Mouse (Mus musculus) midbrain, embryonic 14.5 days (tissue): ENCODE results near the gene Slc11a2. TPM values are rescaled to one million over a fixed set of nuclear protein-coding genes. Genes with fewer than 3 reads are reported as not detected.
"Not testable (repeated sequence)": the region's sequence is repeated elsewhere in the genome, so short reads cannot be mapped to it uniquely, and the experiment has no call there.

ENCODE experiments used
- ATAC-seq: fragments of 200-750 bp; cut with Nextera tagmentation; 2 replicates; pipeline ENCODE4 v1.8.0; 2017; ENCODE audit warnings: moderate number of reproducible peaks, moderate library complexity; ENCODE audit not compliant: low FRiP score, low TSS enrichment
- DNase-seq: peaks from one replicate; pipeline ENCODE4 v3.0.0-alpha.2; 2015
- H3K27ac ChIP-seq: fragments of 300-500 bp; sonication (generic); replicated peaks from 2 replicates; pipeline ENCODE4 v1.5.1; 2014; ENCODE audit warnings: mild to moderate bottlenecking, low read depth, low read length, moderate library complexity
- H3K27me3 ChIP-seq: fragments of 300-500 bp; sonication (generic); 2 replicates; pipeline ENCODE4 v1.6.1; 2014; ENCODE audit warnings: low read length, control low read depth, mixed read lengths; ENCODE audit not compliant: control insufficient read depth, insufficient read depth
- H3K36me3 ChIP-seq: fragments of 300-500 bp; sonication (generic); 2 replicates; pipeline ENCODE4 v1.6.1; 2014; ENCODE audit warnings: low read length, control low read depth; ENCODE audit not compliant: control insufficient read depth, insufficient read depth
- H3K4me1 ChIP-seq: fragments of 300-500 bp; sonication (generic); 2 replicates; pipeline ENCODE4 v1.6.1; 2014; ENCODE audit warnings: mild to moderate bottlenecking, antibody characterized with exemption, low read length, control low read depth; ENCODE audit not compliant: control insufficient read depth, insufficient read depth
- H3K4me2 ChIP-seq: fragments of 300-500 bp; sonication (generic); 2 replicates; pipeline ENCODE4 v1.6.1; 2014; ENCODE audit warnings: mild to moderate bottlenecking, low read length, moderate library complexity
- H3K4me3 ChIP-seq: fragments of 300-500 bp; sonication (generic); replicated peaks from 2 replicates; pipeline ENCODE4 v1.5.1; 2014; ENCODE audit warnings: low read depth, low read length
- H3K9ac ChIP-seq: fragments of 300-500 bp; sonication (generic); replicated peaks from 2 replicates; pipeline ENCODE4 v1.6.1; 2014; ENCODE audit warnings: mild to moderate bottlenecking, low read length, moderate library complexity
- H3K9me3 ChIP-seq: fragments of 300-500 bp; sonication (generic); 2 replicates; pipeline ENCODE4 v1.6.1; 2016; ENCODE audit warnings: low read length, control low read depth, mixed read lengths; ENCODE audit not compliant: control insufficient read depth
- WGBS: fragments of 180-500 bp; shearing (Covaris S2); extraction: QIAGEN DNeasy Blood & Tissue Kit; methylation state at CpG from one replicate; pipeline ENCODE4 v1.1.7; 2014; 5-methylcytosine and 5-hydroxymethylcytosine counted together
- polyA plus RNA-seq: library from polyadenylated mRNA; unstranded; fragments of >200 nt; fragmentation: Nextera tagmentation; extraction: Ambion mirVana; gene quantifications from 2 replicates; pipeline ENCODE4 v1.2.1, GENCODE M21; 2014

The Slc11a2 gene
- polyA plus RNA-seq, 1 experiment from 2014 or later = 18.5 TPM

DNA sequence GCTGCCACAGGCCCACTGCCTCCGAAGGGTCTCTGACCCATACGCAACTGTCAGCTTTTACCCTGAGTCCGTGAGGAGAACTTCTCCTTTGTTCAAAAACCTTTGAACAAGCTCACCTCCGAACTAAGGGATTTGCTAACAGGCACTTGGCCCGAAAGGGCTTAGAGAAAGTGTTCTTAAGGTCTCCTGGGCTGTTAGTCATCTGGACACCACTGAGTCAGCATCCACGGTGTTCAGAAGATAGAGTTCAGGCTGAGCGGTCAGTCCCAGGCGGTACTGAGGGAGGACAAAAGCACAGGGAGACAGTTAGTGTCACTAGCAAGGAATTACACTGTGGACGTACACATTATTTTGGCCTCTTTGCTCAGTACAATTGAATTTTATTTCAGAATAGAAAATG is 36.0 kb downstream of the Slc11a2 start:
- ATAC-seq = no peak

DNA sequence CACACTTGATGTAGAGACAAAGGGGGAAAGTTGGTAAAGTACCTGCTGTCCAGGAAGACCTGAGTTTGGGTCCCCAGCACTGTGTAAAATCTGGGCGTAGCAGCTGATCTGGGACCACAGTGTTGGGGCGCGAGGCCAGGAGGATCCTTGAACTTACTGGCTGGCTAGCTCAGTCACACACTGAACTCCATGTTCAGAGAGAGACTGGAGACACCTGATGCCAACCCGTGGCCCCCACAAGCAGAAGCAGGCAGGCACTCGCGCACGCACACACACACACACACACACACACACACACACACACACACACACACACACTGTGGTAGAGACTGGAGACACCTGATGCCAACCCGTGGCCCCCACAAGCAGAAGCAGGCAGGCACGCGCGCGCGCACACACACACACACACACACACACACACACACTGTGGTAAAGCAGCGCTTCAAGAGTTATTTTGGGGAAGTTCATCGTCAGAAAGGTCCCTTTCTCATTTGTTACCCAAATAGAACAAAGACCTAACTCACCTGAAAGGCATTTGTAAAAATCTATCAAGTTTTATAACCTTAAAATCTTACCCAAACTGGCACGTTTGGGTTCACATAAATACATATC is 36.5 kb downstream of the Slc11a2 start:
- no peak for DNase-seq
- ATAC-seq = no peak
- Histone ChIP-seq H3K9me3 (no peaks in the 10 kb centered on the region), H3K27ac (no peak overlapping the region), H3K4me2 (no peak overlapping the region), H3K4me1 (no peaks in the 10 kb centered on the region), H3K36me3 (peaks cover 9% of the 10 kb centered on the region), H3K27me3 (no peaks in the 10 kb centered on the region), H3K4me3 (no peak overlapping the region), H3K9ac (no peak overlapping the region)
- WGBS = 90% methylated on average over 16 of the region's 16 CpGs

More for the DNA sequence above, 36.0 kb downstream of the Slc11a2 start:
- Histone ChIP-seq H3K4me2 (no peak overlapping the region), H3K27ac (no peak overlapping the region), H3K4me1 (no peaks in the 10 kb centered on the region), H3K9ac (no peak overlapping the region), H3K36me3 (peaks cover 15% of the 10 kb centered on the region), H3K9me3 (no peaks in the 10 kb centered on the region), H3K27me3 (no peaks in the 10 kb centered on the region), H3K4me3 (no peak overlapping the region)
- DNase-seq = no peak
- WGBS = 62% methylated on average over 9 of the region's 9 CpGs

DNA sequence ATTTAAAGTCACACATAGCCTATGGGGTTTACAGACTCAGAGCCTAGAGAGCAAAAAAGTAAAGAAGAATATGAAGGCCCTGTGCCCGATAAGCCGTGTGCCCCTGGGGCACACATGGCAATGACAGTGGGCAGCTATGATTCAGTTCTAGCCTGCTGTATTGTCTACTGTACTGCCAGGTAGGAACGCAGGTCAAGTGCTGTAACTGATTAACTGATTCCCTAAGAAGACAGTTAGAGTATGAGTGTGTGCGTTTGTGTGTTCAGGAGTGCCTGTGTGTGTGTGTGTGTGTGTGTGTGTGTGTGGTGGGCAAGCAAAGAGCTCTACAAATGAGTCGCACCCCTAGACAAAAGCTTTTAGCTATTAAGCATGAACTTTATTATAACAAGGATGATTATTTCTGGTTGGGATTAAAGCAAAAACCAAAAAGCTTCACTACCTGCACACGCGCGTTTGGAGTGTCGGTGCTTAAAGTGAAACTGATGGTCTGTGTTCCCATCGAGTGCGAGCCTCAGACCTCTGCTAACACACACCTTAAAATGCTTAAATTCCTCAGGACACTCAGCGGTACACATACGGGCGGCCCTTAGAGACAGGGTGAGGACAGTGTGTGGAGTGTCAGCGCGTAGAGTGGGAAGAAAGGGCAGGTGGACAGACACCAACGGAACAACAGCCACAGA is 37.2 kb downstream of the Slc11a2 start:
- no peak overlapping the region for H3K9ac ChIP-seq
- H3K27me3 ChIP-seq = no peaks in the 10 kb centered on the region
- DNase-seq = no peak
- no peak overlapping the region for H3K27ac ChIP-seq
- 94% methylated on average over 17 of the region's 17 CpGs for WGBS
- no peak for ATAC-seq
- H3K9me3 ChIP-seq = no peaks in the 10 kb centered on the region
- H3K4me3 ChIP-seq = no peak overlapping the region
- no peak overlapping the region for H3K4me2 ChIP-seq
- peaks cover 7% of the 10 kb centered on the region for H3K36me3 ChIP-seq
- no peaks in the 10 kb centered on the region for H3K4me1 ChIP-seq

DNA sequence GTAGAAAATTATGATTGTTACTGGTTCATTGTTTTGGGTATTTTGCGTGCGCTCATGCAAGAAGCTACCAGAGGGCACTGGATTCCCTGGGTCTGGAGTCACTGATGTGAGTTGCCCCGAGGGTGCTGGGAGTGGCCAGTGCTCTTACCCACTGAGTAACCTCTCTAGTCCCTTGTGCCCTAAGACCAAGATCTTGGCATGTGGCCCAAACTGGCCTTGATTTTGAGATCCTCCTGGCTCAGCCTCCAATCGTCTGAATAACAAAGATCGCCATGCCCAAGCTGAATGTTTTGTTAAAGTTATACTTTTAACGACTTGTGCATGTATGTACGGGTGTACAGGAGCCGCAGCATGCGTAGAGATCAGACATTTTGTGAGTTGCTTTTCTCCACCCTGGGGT is 39.2 kb downstream of the Slc11a2 start:
- Histone ChIP-seq H3K4me2 (no peak overlapping the region), H3K9ac (no peak overlapping the region)
- ATAC-seq = no peak

DNA sequence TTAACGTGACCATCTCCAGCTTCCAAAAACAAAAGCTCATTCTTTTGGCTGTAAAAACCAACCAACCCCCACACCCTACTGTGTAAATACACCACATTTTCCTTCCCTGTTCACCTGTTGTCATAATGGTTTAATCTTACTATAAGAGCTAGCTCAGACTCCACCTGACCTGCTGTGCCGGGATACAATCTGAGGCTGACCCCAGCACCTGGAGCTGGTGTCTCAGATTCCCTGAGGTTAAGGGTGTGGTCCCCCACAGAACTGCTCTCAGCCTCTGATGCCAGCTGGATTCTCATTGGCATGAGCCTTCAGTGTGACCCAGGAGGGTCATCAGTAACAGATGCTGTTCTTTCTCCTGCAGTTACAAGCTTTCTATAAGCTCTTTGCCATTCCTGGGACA is 44.8 kb downstream of the Slc11a2 start:
- Histone ChIP-seq H3K27me3 (no peaks in the 10 kb centered on the region), H3K36me3 (no peaks in the 10 kb centered on the region), H3K4me2 (no peak overlapping the region), H3K9ac (no peak overlapping the region), H3K4me1 (no peaks in the 10 kb centered on the region), H3K4me3 (no peak overlapping the region), H3K27ac (no peak overlapping the region), H3K9me3 (no peaks in the 10 kb centered on the region)
- ATAC-seq (no peak), DNase-seq (no peak)
- 75% methylated on average over 2 of the region's 2 CpGs for WGBS

More for the DNA sequence above, 39.2 kb downstream of the Slc11a2 start:
- WGBS = 92% methylated on average over 9 of the region's 9 CpGs
- Histone ChIP-seq H3K4me1 (no peaks in the 10 kb centered on the region), H3K36me3 (no peaks in the 10 kb centered on the region), H3K9me3 (no peaks in the 10 kb centered on the region), H3K4me3 (no peak overlapping the region), H3K27me3 (no peaks in the 10 kb centered on the region), H3K27ac (no peak overlapping the region)
- no peak for DNase-seq

DNA sequence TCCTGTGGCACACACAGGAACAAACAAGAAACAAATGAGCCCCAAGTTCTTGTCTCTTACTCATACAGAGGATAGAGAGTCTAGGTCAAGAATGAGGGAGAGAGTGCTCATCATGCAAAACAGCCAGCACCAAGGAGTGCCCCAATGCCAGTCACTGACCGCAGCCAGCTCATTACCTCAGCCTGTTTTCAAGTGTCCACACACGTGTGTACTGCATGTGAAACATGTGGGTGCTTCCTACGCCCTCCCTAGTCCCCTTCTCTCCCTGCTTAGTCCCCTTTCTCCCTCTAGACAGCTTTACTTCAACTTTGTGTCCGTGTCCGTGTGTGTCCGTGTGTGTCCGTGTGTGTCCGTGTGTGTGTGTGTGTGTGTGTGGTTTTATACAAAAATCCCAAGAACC is 45.2 kb downstream of the Slc11a2 start:
- H3K27ac ChIP-seq = no peak overlapping the region
- no peaks in the 10 kb centered on the region for H3K36me3 ChIP-seq
- no peak for ATAC-seq
- H3K27me3 ChIP-seq = no peaks in the 10 kb centered on the region
- no peak for DNase-seq
- no peaks in the 10 kb centered on the region for H3K9me3 ChIP-seq
- H3K9ac ChIP-seq = no peak overlapping the region
- no peak overlapping the region for H3K4me2 ChIP-seq
- 93% methylated on average over 8 of the region's 8 CpGs for WGBS
- no peaks in the 10 kb centered on the region for H3K4me1 ChIP-seq
- H3K4me3 ChIP-seq = no peak overlapping the region

DNA sequence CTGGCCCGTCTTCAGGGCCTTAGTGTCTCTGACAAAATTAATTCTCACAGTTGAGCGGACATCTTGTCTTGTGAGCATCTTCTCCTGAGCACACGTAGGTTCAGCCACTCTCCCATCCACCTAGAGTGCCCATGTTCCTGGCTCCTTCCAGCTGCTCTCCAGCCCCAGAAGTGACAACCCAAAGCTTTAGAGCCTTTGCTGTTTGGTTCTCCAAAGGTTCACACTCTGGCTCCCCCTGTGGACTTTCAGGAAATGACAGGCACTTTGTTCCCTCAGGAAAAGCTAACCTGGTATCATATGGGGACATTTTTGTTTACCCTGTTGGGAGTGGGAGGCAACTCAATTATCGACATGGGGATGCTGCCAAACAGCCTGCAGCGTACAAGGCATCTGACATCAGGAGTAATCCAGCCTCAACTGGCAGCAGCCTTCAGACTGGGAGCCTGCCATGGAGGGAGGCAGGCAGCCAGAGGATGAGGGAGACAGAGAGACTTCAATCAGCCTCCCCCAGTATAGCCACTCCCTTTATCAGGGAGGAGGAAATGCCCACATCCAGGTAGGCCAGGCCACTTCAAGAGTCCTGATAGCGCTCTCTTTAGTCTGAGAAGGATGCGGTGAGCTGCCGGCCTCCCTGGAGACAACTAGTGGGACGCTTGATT is 46.9 kb downstream of the Slc11a2 start:
- H3K9me3 ChIP-seq, H3K4me1 ChIP-seq, H3K36me3 ChIP-seq, H3K27me3 ChIP-seq, H3K4me2 ChIP-seq, H3K9ac ChIP-seq, H3K4me3 ChIP-seq, DNase-seq, H3K27ac ChIP-seq, ATAC-seq: not testable (repeated sequence)
- 33% methylated on average over 3 of the region's 9 CpGs for WGBS

DNA sequence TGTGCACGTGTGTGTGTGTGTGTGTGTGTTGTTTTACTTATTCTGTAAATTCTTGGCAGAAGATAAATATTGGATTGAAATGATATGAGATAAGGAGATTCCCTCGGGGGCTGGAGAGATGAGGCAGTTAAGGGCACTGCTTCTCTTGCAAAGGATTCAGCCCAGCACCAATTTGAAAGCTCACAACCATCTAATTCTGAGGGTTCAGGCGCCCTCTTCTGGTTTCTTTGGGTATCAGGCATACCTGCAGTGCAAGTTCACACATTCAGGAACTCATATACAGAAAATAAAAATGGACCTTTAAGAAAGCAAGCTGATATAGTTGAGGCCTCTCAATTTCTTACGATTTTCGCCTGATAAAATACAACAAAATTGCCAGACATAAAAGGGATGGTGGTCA is 49.8 kb downstream of the Slc11a2 start:
- 32% methylated on average over 5 of the region's 5 CpGs for WGBS
- DNase-seq (peak; percentile 87), ATAC-seq (no peak)
- Histone ChIP-seq H3K27me3 (no peaks in the 10 kb centered on the region), H3K4me2 (no peak overlapping the region), H3K36me3 (no peaks in the 10 kb centered on the region), H3K9ac (no peak overlapping the region), H3K4me1 (no peaks in the 10 kb centered on the region), H3K9me3 (no peaks in the 10 kb centered on the region), H3K27ac (no peak overlapping the region), H3K4me3 (no peak overlapping the region)

DNA sequence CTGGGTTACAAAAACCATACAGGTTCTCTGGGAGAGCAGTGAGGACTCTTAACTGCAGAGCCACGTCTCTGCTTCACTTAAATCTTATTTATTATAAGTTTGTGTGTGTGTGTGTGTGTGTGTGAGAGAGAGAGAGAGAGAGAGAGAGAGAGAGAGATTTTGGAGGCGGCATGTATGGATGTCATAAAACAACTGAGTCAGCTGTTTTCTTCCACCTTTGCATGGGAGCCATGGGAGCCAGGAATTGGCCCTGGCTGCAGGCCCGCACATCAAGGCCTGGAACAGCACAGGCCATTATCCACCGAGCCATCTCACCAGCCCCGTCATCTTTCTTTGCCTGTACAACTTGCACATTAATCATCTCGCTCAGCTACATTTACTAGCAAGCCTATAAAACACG is 57.8 kb downstream of the Slc11a2 start:
- Histone ChIP-seq H3K36me3 (no peaks in the 10 kb centered on the region), H3K27ac (no peak overlapping the region), H3K4me1 (no peaks in the 10 kb centered on the region), H3K27me3 (no peaks in the 10 kb centered on the region), H3K9me3 (no peaks in the 10 kb centered on the region), H3K9ac (no peak overlapping the region), H3K4me2 (no peak overlapping the region), H3K4me3 (no peak overlapping the region)
- WGBS = 88% methylated on average over 7 of the region's 7 CpGs
- ATAC-seq = no peak
- no peak for DNase-seq
